Mouse (Mus musculus): Measurements from ENCODE around the gene Rps6ka1. TPM values are rescaled to one million over a fixed set of nuclear protein-coding genes. Genes with fewer than 3 reads are reported as not detected.

Rps6ka1 gene
- polyA plus RNA-seq, 1 experiment: 1.7 TPM

DNA sequence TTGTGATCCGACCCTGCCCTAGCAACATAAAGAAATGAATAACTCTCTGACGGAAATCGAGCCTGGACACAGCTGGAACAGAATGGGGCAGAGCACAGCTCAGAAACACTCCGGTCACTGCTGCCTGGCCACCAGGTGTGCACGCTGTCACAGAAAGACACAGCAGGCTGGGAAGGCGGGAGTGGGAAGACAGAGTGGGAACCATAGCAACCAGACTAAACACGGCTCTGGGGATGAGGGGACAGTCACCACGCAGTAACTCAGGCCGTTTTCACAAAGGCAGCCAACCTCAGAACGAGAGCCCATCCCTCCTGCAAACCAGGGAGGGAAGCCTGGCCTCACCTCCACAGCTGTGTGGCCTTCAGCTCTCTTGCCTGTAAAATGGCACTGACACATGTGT, 34.0 kb downstream of the Rps6ka1 start:
- no peak overlapping the region for H3ac ChIP-seq (ENCODE audit: control insufficient read depth, insufficient read length)
- no peak overlapping the region for H3K4me2 ChIP-seq (ENCODE audit: low read depth)
- H3K4me3 ChIP-seq: no peak overlapping the region
- H3K79me2 ChIP-seq (ENCODE audit: control insufficient read depth, insufficient read depth): no peaks in the 10 kb centered on the region
- no peak for TF ChIP-seq SRF (IDR thresholded peaks at IDR 0.05; ENCODE audit: control insufficient read depth, insufficient read length, low read depth)
- no peak for TF ChIP-seq CEBPB (IDR thresholded peaks at IDR 0.05; ENCODE audit: insufficient read depth, poor library complexity, severe bottlenecking)
- TF ChIP-seq MYOD1 (IDR thresholded peaks at IDR 0.05; ENCODE audit: control insufficient read depth in 1 of 3, insufficient read length in 2 of 3, low read depth in 2 of 3): no peak
- TF ChIP-seq USF1 (IDR thresholded peaks at IDR 0.05; ENCODE audit: low read depth): no peak
- TF ChIP-seq TCF3 (IDR thresholded peaks at IDR 0.05; ENCODE audit: insufficient read length, low read depth): no peak
- no peaks in the 10 kb centered on the region for H3K36me3 ChIP-seq (ENCODE audit: control insufficient read depth, insufficient read depth)
- H3K27me3 ChIP-seq (ENCODE audit: control insufficient read depth, insufficient read depth, insufficient read length): peaks cover 5% of the 10 kb centered on the region

- no peak for TF ChIP-seq POLR2A (IDR thresholded peaks at IDR 0.05; ENCODE audit: insufficient read length, low read depth)
- no peak for TF ChIP-seq TCF12 (IDR thresholded peaks at IDR 0.05; ENCODE audit: insufficient read depth, poor library complexity, severe bottlenecking)
- TF ChIP-seq POLR2AphosphoS2 (IDR thresholded peaks at IDR 0.05; ENCODE audit: insufficient read length, low read depth): no peak
- no peak for TF ChIP-seq TCF3 (IDR thresholded peaks at IDR 0.05; ENCODE audit: insufficient read length, low read depth)
- TF ChIP-seq USF1 (IDR thresholded peaks at IDR 0.05; ENCODE audit: low read depth): no peak
- TF ChIP-seq SRF (IDR thresholded peaks at IDR 0.05; ENCODE audit: control insufficient read depth, insufficient read length, low read depth): no peak
- no peak for TF ChIP-seq CEBPB (IDR thresholded peaks at IDR 0.05; ENCODE audit: insufficient read depth, poor library complexity, severe bottlenecking)
- no peak for TF ChIP-seq MYOG (IDR thresholded peaks at IDR 0.05; ENCODE audit: control insufficient read depth in 1 of 3, insufficient read depth in 1 of 3, insufficient read length in 2 of 3, low read depth in 2 of 3)
- no peak for TF ChIP-seq MAX (IDR thresholded peaks at IDR 0.05; ENCODE audit: low read depth)
- TF ChIP-seq E2F4 (IDR thresholded peaks at IDR 0.05; ENCODE audit: insufficient read depth): no peak
- no peak for TF ChIP-seq REST (IDR thresholded peaks at IDR 0.05; ENCODE audit: insufficient read depth, insufficient read length)
- TF ChIP-seq MYOD1 (IDR thresholded peaks at IDR 0.05; ENCODE audit: control insufficient read depth in 1 of 3, insufficient read length in 2 of 3, low read depth in 2 of 3): no peak
- no peaks in the 10 kb centered on the region for H3K79me2 ChIP-seq (ENCODE audit: control insufficient read depth, insufficient read depth)
- no peak overlapping the region for H3ac ChIP-seq (ENCODE audit: control insufficient read depth, insufficient read length)
- H3K4me3 ChIP-seq: no peak overlapping the region
- no peaks in the 10 kb centered on the region for H3K36me3 ChIP-seq (ENCODE audit: control insufficient read depth, insufficient read depth)
- H3K27me3 ChIP-seq (ENCODE audit: control insufficient read depth, insufficient read depth, insufficient read length): peaks cover 5% of the 10 kb centered on the region
- no peak overlapping the region for H3K4me2 ChIP-seq (ENCODE audit: low read depth)
These were observed 41.0 kb downstream of the Rps6ka1 start for GRCm38 (mm10) chr4:133846625-133847024.

- Histone ChIP-seq H3K4me3 (no peak overlapping the region), H3K27me3 (ENCODE audit: control insufficient read depth, insufficient read depth, insufficient read length) (no peaks in the 10 kb centered on the region), H3K79me2 (ENCODE audit: control insufficient read depth, insufficient read depth) (no peaks in the 10 kb centered on the region), H3K4me2 (ENCODE audit: low read depth) (no peak overlapping the region), H3K36me3 (ENCODE audit: control insufficient read depth, insufficient read depth) (no peaks in the 10 kb centered on the region), H3ac (ENCODE audit: control insufficient read depth, insufficient read length) (no peak overlapping the region)
- no peak for TF ChIP-seq CEBPB (IDR thresholded peaks at IDR 0.05; ENCODE audit: insufficient read depth, poor library complexity, severe bottlenecking)
- no peak for TF ChIP-seq MYOD1 (IDR thresholded peaks at IDR 0.05; ENCODE audit: control insufficient read depth in 1 of 3, insufficient read length in 2 of 3, low read depth in 2 of 3)
- TF ChIP-seq REST (IDR thresholded peaks at IDR 0.05; ENCODE audit: insufficient read depth, insufficient read length): no peak
- TF ChIP-seq TCF12 (IDR thresholded peaks at IDR 0.05; ENCODE audit: insufficient read depth, poor library complexity, severe bottlenecking): no peak
- no peak for TF ChIP-seq POLR2A (IDR thresholded peaks at IDR 0.05; ENCODE audit: insufficient read length, low read depth)
- no peak for TF ChIP-seq MYOG (IDR thresholded peaks at IDR 0.05; ENCODE audit: control insufficient read depth in 1 of 3, insufficient read depth in 1 of 3, insufficient read length in 2 of 3, low read depth in 2 of 3)
- no peak for TF ChIP-seq USF1 (IDR thresholded peaks at IDR 0.05; ENCODE audit: low read depth)
- no peak for TF ChIP-seq SRF (IDR thresholded peaks at IDR 0.05; ENCODE audit: control insufficient read depth, insufficient read length, low read depth)
- no peak for TF ChIP-seq TCF3 (IDR thresholded peaks at IDR 0.05; ENCODE audit: insufficient read length, low read depth)
- no peak for TF ChIP-seq E2F4 (IDR thresholded peaks at IDR 0.05; ENCODE audit: insufficient read depth)
- no peak for TF ChIP-seq MAX (IDR thresholded peaks at IDR 0.05; ENCODE audit: low read depth)
- TF ChIP-seq POLR2AphosphoS2 (IDR thresholded peaks at IDR 0.05; ENCODE audit: insufficient read length, low read depth): no peak
These were observed 42.5 kb downstream of the Rps6ka1 start for GRCm38 (mm10) chr4:133845060-133845459.

DNA sequence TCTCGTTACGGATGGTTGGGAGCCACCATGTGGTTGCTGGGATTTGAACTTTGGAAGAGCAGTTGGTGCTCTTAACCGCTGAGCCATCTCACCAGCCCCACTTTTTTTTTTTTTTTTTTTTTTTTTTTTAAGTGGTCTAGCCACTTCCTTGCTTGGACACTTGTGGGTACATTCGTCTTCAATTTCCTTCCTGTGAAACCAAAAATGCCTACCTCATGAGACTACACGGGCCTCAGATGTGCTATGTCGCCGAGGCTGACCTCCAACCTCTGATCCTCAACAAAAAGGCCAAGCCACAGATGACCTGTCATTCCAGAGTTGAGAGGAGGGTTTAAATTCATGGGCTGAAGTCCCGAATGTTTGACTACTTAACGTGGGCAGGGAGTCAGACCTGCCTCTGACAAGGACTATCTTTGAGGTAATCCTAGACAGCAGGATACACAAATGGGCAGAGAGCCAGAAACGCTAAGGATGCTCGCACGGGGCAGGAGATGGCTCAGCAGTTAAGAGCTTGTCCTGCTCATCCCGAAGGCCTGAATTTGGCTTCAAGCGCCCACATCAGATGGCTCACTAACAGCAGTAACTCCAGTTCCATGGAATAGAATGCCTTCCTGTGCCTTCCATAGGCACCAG, 43.3 kb downstream of the Rps6ka1 start:
- H3K4me3 ChIP-seq: no peak overlapping the region
- H3ac ChIP-seq (ENCODE audit: control insufficient read depth, insufficient read length): no peak overlapping the region
- no peaks in the 10 kb centered on the region for H3K27me3 ChIP-seq (ENCODE audit: control insufficient read depth, insufficient read depth, insufficient read length)
- no peaks in the 10 kb centered on the region for H3K79me2 ChIP-seq (ENCODE audit: control insufficient read depth, insufficient read depth)
- no peak overlapping the region for H3K4me2 ChIP-seq (ENCODE audit: low read depth)
- no peak for TF ChIP-seq POLR2AphosphoS2 (IDR thresholded peaks at IDR 0.05; ENCODE audit: insufficient read length, low read depth)
- TF ChIP-seq CEBPB (IDR thresholded peaks at IDR 0.05; ENCODE audit: insufficient read depth, poor library complexity, severe bottlenecking): no peak
- no peak for TF ChIP-seq E2F4 (IDR thresholded peaks at IDR 0.05; ENCODE audit: insufficient read depth)
- TF ChIP-seq MAX (IDR thresholded peaks at IDR 0.05; ENCODE audit: low read depth): no peak
- no peak for TF ChIP-seq SRF (IDR thresholded peaks at IDR 0.05; ENCODE audit: control insufficient read depth, insufficient read length, low read depth)
- no peak for TF ChIP-seq REST (IDR thresholded peaks at IDR 0.05; ENCODE audit: insufficient read depth, insufficient read length)
- no peaks in the 10 kb centered on the region for H3K36me3 ChIP-seq (ENCODE audit: control insufficient read depth, insufficient read depth)
